Mouse (Mus musculus) neural tube, embryonic 12.5 days (tissue): ENCODE results near the gene Plekhb1. TPM values are rescaled to one million over a fixed set of nuclear protein-coding genes. Genes with fewer than 3 reads are reported as not detected.

ENCODE experiments used
- ATAC-seq: fragments of 200-750 bp; cut with Nextera tagmentation; 2 replicates; pipeline ENCODE4 v1.8.0; 2017; ENCODE audit warnings: low read depth, mild to moderate bottlenecking, moderate TSS enrichment, moderate library complexity; ENCODE audit not compliant: low FRiP score
- H3K27ac ChIP-seq: fragments of 300-500 bp; sonication (generic); 2 replicates; pipeline ENCODE4 v1.5.1; 2016
- H3K27me3 ChIP-seq: fragments of 300-500 bp; sonication (generic); replicated peaks from 2 replicates; pipeline ENCODE4 v1.6.1; 2016; ENCODE audit warnings: mild to moderate bottlenecking
- H3K36me3 ChIP-seq: fragments of 300-500 bp; sonication (generic); 2 replicates; pipeline ENCODE4 v1.6.1; 2016; ENCODE audit warnings: mild to moderate bottlenecking
- H3K4me1 ChIP-seq: fragments of 300-500 bp; sonication (generic); 2 replicates; pipeline ENCODE4 v1.6.1; 2016
- H3K4me2 ChIP-seq: fragments of 300-500 bp; sonication (generic); replicated peaks from 2 replicates; pipeline ENCODE4 v1.6.1; 2016; ENCODE audit warnings: mild to moderate bottlenecking
- H3K4me3 ChIP-seq: fragments of 300-500 bp; sonication (generic); 2 replicates; pipeline ENCODE4 v1.5.1; 2016
- H3K9ac ChIP-seq: fragments of 300-500 bp; sonication (generic); 2 replicates; pipeline ENCODE4 v1.6.1; 2016; ENCODE audit warnings: mild to moderate bottlenecking
- H3K9me3 ChIP-seq: fragments of 300-500 bp; sonication (generic); 2 replicates; pipeline ENCODE4 v1.6.1; 2016; ENCODE audit warnings: mild to moderate bottlenecking
- WGBS: fragments of 180-500 bp; shearing (Covaris S2); methylation state at CpG from one replicate; pipeline ENCODE4 v1.1.7; 2016; 5-methylcytosine and 5-hydroxymethylcytosine counted together
- polyA plus RNA-seq: library from polyadenylated mRNA; unstranded; fragments of >200 nt; fragmentation: Nextera tagmentation; extraction: Ambion mirVana; gene quantifications from 2 replicates; pipeline ENCODE4 v1.2.1, GENCODE M21; 2016

Plekhb1 gene
- polyA plus RNA-seq, 1 experiment from 2014 or later = 13.4 TPM

- H3K36me3 ChIP-seq = no peaks in the 10 kb centered on the region
- under 1% methylated on average over 105 of the region's 105 CpGs for WGBS
- H3K4me2 ChIP-seq = peak within 1 kb of the TSS; percentile 69
- peaks cover 10% of the 10 kb centered on the region for H3K4me1 ChIP-seq
- peak; percentile 96 for ATAC-seq
- peak within 1 kb of the TSS; percentile 99 for H3K9ac ChIP-seq
- H3K27ac ChIP-seq = peak within 1 kb of the TSS; percentile 99
- no peaks in the 10 kb centered on the region for H3K9me3 ChIP-seq
- peak within 1 kb of the TSS; percentile 97 for H3K4me3 ChIP-seq
- peaks cover 3% of the 10 kb centered on the region; the same call in 1 of the 2 replicates for H3K27me3 ChIP-seq
Observed at GRCm38 (mm10) chr7:100607214-100608129, 54.7 kb downstream of the Plekhb1 start, which contains the start of gene Rab6a. Gene Rab6a (plus strand): TSS chr7:100607410.

- no peak overlapping the region for H3K4me3 ChIP-seq
- ATAC-seq = no peak
- WGBS = 82% methylated on average over 5 of the region's 5 CpGs
- no peaks in the 10 kb centered on the region for H3K4me1 ChIP-seq
- no peak overlapping the region for H3K27ac ChIP-seq
- no peak overlapping the region for H3K4me2 ChIP-seq
- no peaks in the 10 kb centered on the region for H3K9me3 ChIP-seq
- no peak overlapping the region for H3K9ac ChIP-seq
- no peaks in the 10 kb centered on the region for H3K36me3 ChIP-seq
- H3K27me3 ChIP-seq = peaks cover 3% of the 10 kb centered on the region; the same call in 1 of the 2 replicates
Observed at GRCm38 (mm10) chr7:100600211-100600610, 62.0 kb downstream of the Plekhb1 start.

- H3K4me1 ChIP-seq = no peaks in the 10 kb centered on the region
- no peaks in the 10 kb centered on the region for H3K36me3 ChIP-seq
- H3K27me3 ChIP-seq = no peaks in the 10 kb centered on the region
- H3K9me3 ChIP-seq = no peaks in the 10 kb centered on the region
- no peak overlapping the region for H3K4me3 ChIP-seq
- H3K4me2 ChIP-seq = no peak overlapping the region
- no peak for ATAC-seq
- no peak overlapping the region for H3K27ac ChIP-seq
- H3K9ac ChIP-seq = no peak overlapping the region
Observed at GRCm38 (mm10) chr7:100593349-100593748, 68.9 kb downstream of the Plekhb1 start.

Other genes starting within 250 kb of the Plekhb1 start
- gene Ucp3, start 189.4 kb downstream of the Plekhb1 start, polyA plus RNA-seq = not detected in 2 replicates
- gene Ucp2, start 169.1 kb downstream of the Plekhb1 start, polyA plus RNA-seq = 110 and 111 TPM in 2 replicates
- 0.56 and 0.78 TPM in 2 replicates for gene Dnajb13, start 147.5 kb downstream of the Plekhb1 start, polyA plus RNA-seq
- 16.3 and 17.5 TPM in 2 replicates for gene Coa4, start 125.3 kb downstream of the Plekhb1 start, polyA plus RNA-seq
- 196 and 227 TPM in 2 replicates for gene Rab6a, start 55.0 kb downstream of the Plekhb1 start, polyA plus RNA-seq
- gene Mrpl48, start 54.1 kb downstream of the Plekhb1 start, polyA plus RNA-seq = 68.5 and 69.9 TPM in 2 replicates
- 58.2 and 77.7 TPM in 2 replicates for gene Fam168a, start 44.2 kb upstream of the Plekhb1 start, polyA plus RNA-seq
- 3.7 and 3.9 TPM in 2 replicates for gene Relt, start 201.0 kb upstream of the Plekhb1 start, polyA plus RNA-seq